Mouse (Mus musculus) liver, postnatal 0 days (tissue): ENCODE results near the gene Pde5a. TPM values are rescaled to one million over a fixed set of nuclear protein-coding genes. Genes with fewer than 3 reads are reported as not detected.

Experiments
- ATAC-seq: fragments of 200-750 bp; cut with Nextera tagmentation; 2 replicates; pipeline ENCODE4 v1.8.0; 2017; ENCODE audit warnings: mild to moderate bottlenecking, moderate library complexity
- DNase-seq: peaks from one replicate; pipeline ENCODE4 v3.0.0-alpha.2; 2016
- H3K27ac ChIP-seq: fragments of 300-500 bp; sonication (generic); 2 replicates; pipeline ENCODE4 v1.5.1; 2014; ENCODE audit warnings: antibody characterized with exemption, moderate library complexity, mild to moderate bottlenecking, low read depth
- H3K27me3 ChIP-seq: fragments of 300-500 bp; sonication (generic); 2 replicates; pipeline ENCODE4 v1.6.1; 2014; ENCODE audit warnings: low read length, control low read depth, mixed read lengths; ENCODE audit not compliant: insufficient read depth
- H3K36me3 ChIP-seq: fragments of 300-500 bp; sonication (generic); replicated peaks from 2 replicates; pipeline ENCODE4 v1.6.1; 2014; ENCODE audit warnings: mild to moderate bottlenecking, control low read depth, low read length, moderate library complexity, mixed read lengths; ENCODE audit not compliant: insufficient read depth
- H3K4me1 ChIP-seq: fragments of 300-500 bp; sonication (generic); 2 replicates; pipeline ENCODE4 v1.6.1; 2014; ENCODE audit warnings: antibody characterized with exemption, mild to moderate bottlenecking, control low read depth; ENCODE audit not compliant: insufficient read depth
- H3K4me2 ChIP-seq: fragments of 300-500 bp; sonication (generic); 2 replicates; pipeline ENCODE4 v1.6.1; 2014; ENCODE audit warnings: low read depth, mild to moderate bottlenecking, low read length, moderate library complexity, mixed read lengths
- H3K4me3 ChIP-seq: fragments of 300-500 bp; sonication (generic); 2 replicates; pipeline ENCODE4 v1.5.1; 2014; ENCODE audit warnings: low read depth, low read length
- H3K9ac ChIP-seq: fragments of 300-500 bp; sonication (generic); replicated peaks from 2 replicates; pipeline ENCODE4 v1.6.1; 2014; ENCODE audit warnings: mild to moderate bottlenecking, moderate library complexity
- H3K9me3 ChIP-seq: fragments of 300-500 bp; sonication (generic); 2 replicates; pipeline ENCODE4 v1.6.1; 2016; ENCODE audit warnings: mild to moderate bottlenecking, control low read depth, low read length, mixed read lengths
- CTCF ChIP-seq: sonication (generic); IDR thresholded peaks from 2 replicates; pipeline ENCODE4 v1.5.1; 2016; ENCODE audit warnings: antibody characterized with exemption, low read depth
- EP300 ChIP-seq: IDR thresholded peaks from 2 replicates; pipeline ENCODE4 v1.6.1; 2016; ENCODE audit warnings: antibody characterized with exemption, low read depth, mild to moderate bottlenecking
- WGBS: fragments of 180-500 bp; shearing (Covaris S2); extraction: QIAGEN DNeasy Blood & Tissue Kit; methylation state at CpG from one replicate; pipeline ENCODE4 v1.1.7; 2014; ENCODE audit not compliant: insufficient replicate concordance; 5-methylcytosine and 5-hydroxymethylcytosine counted together
- polyA plus RNA-seq: library from polyadenylated mRNA; unstranded; fragments of >200 nt; fragmentation: Nextera tagmentation; extraction: Ambion mirVana; gene quantifications from 2 replicates; pipeline ENCODE4 v1.2.1, GENCODE M21; 2015

Gene Pde5a
- polyA plus RNA-seq, 1 experiment from 2014 or later = 1.5 TPM

GRCm38 (mm10) chr3:122859829-122860228, 131.1 kb downstream of the Pde5a start:
- no peak overlapping the region for H3K9ac ChIP-seq
- no peaks in the 10 kb centered on the region for H3K36me3 ChIP-seq
- H3K27me3 ChIP-seq = no peaks in the 10 kb centered on the region
- H3K27ac ChIP-seq = no peak overlapping the region
- no peak for ATAC-seq
- DNase-seq = no peak
- WGBS = 67% methylated on average over 2 of the region's 2 CpGs
- no peaks in the 10 kb centered on the region for H3K4me1 ChIP-seq
- H3K4me2 ChIP-seq = no peak overlapping the region
- H3K4me3 ChIP-seq = no peak overlapping the region
- 0 out of 2 replicates have a peak, but pooled peaks have one; percentile 24 for TF ChIP-seq CTCF
- TF ChIP-seq EP300 = no peak
- no peaks in the 10 kb centered on the region for H3K9me3 ChIP-seq

GRCm38 (mm10) chr3:122860573-122861498, 132.1 kb downstream of the Pde5a start:
- no peak overlapping the region for H3K27ac ChIP-seq

GRCm38 (mm10) chr3:122865092-122865491, 136.3 kb downstream of the Pde5a start:
- Histone ChIP-seq H3K27ac (no peak overlapping the region), H3K9ac (no peak overlapping the region), H3K4me3 (no peak overlapping the region), H3K27me3 (no peaks in the 10 kb centered on the region), H3K4me2 (no peak overlapping the region), H3K4me1 (no peaks in the 10 kb centered on the region), H3K36me3 (no peaks in the 10 kb centered on the region), H3K9me3 (no peaks in the 10 kb centered on the region)
- ATAC-seq = no peak
- DNase-seq = no peak
- WGBS = 81% methylated on average over 4 of the region's 4 CpGs
- TF ChIP-seq CTCF = no peak
- no peak for TF ChIP-seq EP300

More at GRCm38 (mm10) chr3:122860573-122861498, 132.1 kb downstream of the Pde5a start:
- no peaks in the 10 kb centered on the region for H3K4me1 ChIP-seq
- DNase-seq (no peak), ATAC-seq (no peak)
- no peaks in the 10 kb centered on the region for H3K36me3 ChIP-seq
- no peak overlapping the region for H3K4me3 ChIP-seq
- no peak overlapping the region for H3K4me2 ChIP-seq
- no peak overlapping the region for H3K9ac ChIP-seq
- H3K27me3 ChIP-seq = no peaks in the 10 kb centered on the region
- H3K9me3 ChIP-seq = no peaks in the 10 kb centered on the region
- TF ChIP-seq CTCF (no peak), EP300 (no peak)
- 73% methylated on average over 12 of the region's 12 CpGs for WGBS

DNA sequence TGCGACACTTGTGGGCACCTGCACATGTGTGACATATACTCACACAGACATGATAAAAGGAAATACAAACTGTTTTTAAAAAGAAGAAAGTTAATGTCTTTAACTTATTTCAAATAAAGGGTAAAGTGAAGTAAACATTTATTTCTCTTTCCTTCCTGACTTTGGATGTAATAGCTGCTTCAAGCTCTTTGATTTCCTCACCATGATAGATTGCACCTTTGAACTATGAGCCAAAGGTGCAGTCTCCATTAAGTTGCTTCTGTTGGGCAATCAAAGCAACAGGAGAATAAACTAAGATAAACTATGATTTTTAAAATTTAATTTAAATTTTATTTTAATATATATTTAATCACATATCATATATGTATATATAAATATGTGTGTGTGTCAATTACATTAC, 139.5 kb downstream of the Pde5a start:
- no peak overlapping the region for H3K9ac ChIP-seq
- WGBS = 96% methylated on average over 1 of the region's 1 CpGs
- DNase-seq = no peak
- H3K27me3 ChIP-seq = no peaks in the 10 kb centered on the region
- H3K4me3 ChIP-seq = no peak overlapping the region
- no peak for ATAC-seq
- H3K36me3 ChIP-seq = no peaks in the 10 kb centered on the region
- H3K4me1 ChIP-seq = no peaks in the 10 kb centered on the region
- TF ChIP-seq EP300 = no peak
- no peak for TF ChIP-seq CTCF
- no peak overlapping the region for H3K4me2 ChIP-seq
- H3K27ac ChIP-seq = no peak overlapping the region
- H3K9me3 ChIP-seq = no peaks in the 10 kb centered on the region

- TF ChIP-seq CTCF = no peak
- no peak for TF ChIP-seq EP300
- no peak overlapping the region for H3K4me3 ChIP-seq
- no peaks in the 10 kb centered on the region for H3K27me3 ChIP-seq
- H3K36me3 ChIP-seq = no peaks in the 10 kb centered on the region
- no peak overlapping the region for H3K27ac ChIP-seq
- ATAC-seq (no peak), DNase-seq (no peak)
- H3K9ac ChIP-seq = no peak overlapping the region
- no peaks in the 10 kb centered on the region for H3K9me3 ChIP-seq
- 60% methylated on average over 1 of the region's 1 CpGs for WGBS
- no peaks in the 10 kb centered on the region for H3K4me1 ChIP-seq
- H3K4me2 ChIP-seq = no peak overlapping the region
Observed at GRCm38 (mm10) chr3:122871596-122871995, 142.8 kb downstream of the Pde5a start.

DNA sequence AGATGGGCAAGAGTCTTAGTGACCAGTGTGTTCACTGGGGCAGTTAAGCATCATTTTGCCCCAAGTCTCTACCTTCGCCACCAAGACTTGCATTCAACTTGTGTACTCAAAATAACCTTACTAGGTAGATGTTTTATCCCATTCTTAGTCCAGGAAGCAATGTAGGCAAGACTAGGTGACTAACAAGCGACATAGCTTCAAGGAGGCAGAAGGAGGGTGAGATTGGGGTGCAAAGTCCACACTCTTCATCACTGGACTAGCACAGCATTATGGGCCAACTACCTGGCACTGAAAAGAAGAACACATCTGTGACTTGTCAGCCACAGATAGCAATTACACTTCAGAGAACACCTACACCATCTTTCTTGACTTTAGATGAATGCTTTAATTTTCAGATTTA, 148.1 kb downstream of the Pde5a start:
- DNase-seq (no peak), ATAC-seq (no peak)
- Histone ChIP-seq H3K9me3 (no peaks in the 10 kb centered on the region), H3K9ac (no peak overlapping the region), H3K4me3 (no peak overlapping the region), H3K4me1 (no peaks in the 10 kb centered on the region), H3K27me3 (no peaks in the 10 kb centered on the region), H3K27ac (no peak overlapping the region), H3K4me2 (no peak overlapping the region), H3K36me3 (no peaks in the 10 kb centered on the region)
- no peak for TF ChIP-seq CTCF
- TF ChIP-seq EP300 = no peak
- WGBS = 77% methylated on average over 2 of the region's 2 CpGs
